8 mouse cellular contexts compared by ENCODE assay signal in the genomic region with DNA sequence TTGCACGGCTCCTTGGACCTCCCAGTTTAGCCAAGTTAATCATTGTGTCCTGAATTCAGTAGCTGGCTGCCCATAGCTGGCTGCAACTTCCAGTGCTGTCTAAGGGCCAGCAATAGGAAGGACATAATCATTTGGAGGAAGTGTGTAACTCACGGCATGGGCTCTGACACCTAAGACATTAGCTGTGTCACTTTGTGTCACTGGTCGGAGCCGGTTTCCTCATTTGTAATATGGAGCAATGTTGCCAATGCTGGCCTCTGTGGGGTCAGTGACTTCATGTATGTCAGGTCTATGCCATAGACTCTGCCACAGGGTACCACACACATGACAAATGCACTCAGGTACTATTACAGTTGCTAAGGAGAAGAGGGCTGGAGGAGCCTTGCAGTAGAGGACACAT. TPM values are rescaled to one million over a fixed set of nuclear protein-coding genes. Genes with fewer than 3 reads are reported as not detected.
A peak's percentile ranks its signal among the peaks of the same experiment; 100 is the strongest.
DNase-seq lines count a peak whose midpoint lies in the region; ATAC-seq and TF ChIP-seq lines count a peak whose summit lies in the region.

No protein-coding gene starts in this region.

- H3K4me2 ChIP-seq in heart, postnatal 0 days (ENCODE audit: low read depth, low read length): peak overlapping the region; percentile 71
- peak overlapping the region; percentile 78 for H3K4me2 ChIP-seq in hindbrain, embryonic 16.5 days (ENCODE audit: low read length)
- peak overlapping the region; percentile 98 for H3K4me2 ChIP-seq in midbrain, embryonic 14.5 days (ENCODE audit: low read length)

- TF ChIP-seq CTCF in heart, postnatal 0 days (IDR thresholded peaks at IDR 0.05; ENCODE audit: low read depth): no peak
- TF ChIP-seq CTCF in bone marrow macrophage, adult 2 months (IDR thresholded peaks at IDR 0.05; ENCODE audit: low read depth, low read length): no peak

- ATAC-seq in heart, postnatal 0 days (ENCODE audit: insufficient read depth, low read depth): no peak
- no peak for ATAC-seq in hindbrain, embryonic 16.5 days
- ATAC-seq in midbrain, embryonic 14.5 days (ENCODE audit: low FRiP score, low TSS enrichment): no peak

- no peak overlapping the region; the same call in 1 of the 2 replicates for H3K9ac ChIP-seq in heart, postnatal 0 days (replicated peaks; ENCODE audit: low read depth, low read length)
- H3K9ac ChIP-seq in hindbrain, embryonic 16.5 days (ENCODE audit: low read depth, low read length): no peak overlapping the region; the same call in 1 of the 2 replicates
- 0 out of 2 replicates have a peak overlapping the region, but pooled peaks have one; percentile 81 for H3K9ac ChIP-seq in midbrain, embryonic 14.5 days (replicated peaks; ENCODE audit: low read length)

- no peak for DNase-seq in heart, postnatal 0 days (ENCODE audit: low spot score)
- no peak for DNase-seq in heart, adult 11 months
- DNase-seq in midbrain, embryonic 14.5 days: no peak
- DNase-seq in left cerebral cortex, adult 9 months (ENCODE audit: low spot score in 2 of 2): no peak
- DNase-seq in ovary, postnatal 10 days (ENCODE audit: low spot score): no peak
- DNase-seq in spleen, postnatal 10 days (ENCODE audit: low spot score in 2 of 2): no peak

- 78% methylated on average over 4 of the region's 4 CpGs for WGBS in heart, postnatal 0 days
- WGBS in hindbrain, embryonic 16.5 days: 96% methylated on average over 4 of the region's 4 CpGs
- WGBS in midbrain, embryonic 14.5 days: 95% methylated on average over 4 of the region's 4 CpGs

- H3K36me3 ChIP-seq in heart, postnatal 0 days (replicated peaks; ENCODE audit: control insufficient read depth, insufficient read depth, low read length): peaks cover 41% of the 10 kb centered on the region
- H3K36me3 ChIP-seq in hindbrain, embryonic 16.5 days (ENCODE audit: control insufficient read depth, insufficient read depth, low read length): peaks cover 12% of the 10 kb centered on the region
- peaks cover 51% of the 10 kb centered on the region for H3K36me3 ChIP-seq in midbrain, embryonic 14.5 days (ENCODE audit: control insufficient read depth, insufficient read depth, low read length)

- no peak overlapping the region for H3K27ac ChIP-seq in heart, postnatal 0 days (ENCODE audit: low read depth)
- H3K27ac ChIP-seq in bone marrow macrophage, adult 2 months (ENCODE audit: insufficient read depth, low read depth, low read length): no peak overlapping the region
- H3K27ac ChIP-seq in hindbrain, embryonic 16.5 days (ENCODE audit: low read depth, low read length): no peak overlapping the region
- H3K27ac ChIP-seq in midbrain, embryonic 14.5 days (replicated peaks; ENCODE audit: low read depth, low read length): no peak overlapping the region

- H3K4me3 ChIP-seq in heart, postnatal 0 days (ENCODE audit: low read depth, low read length): no peak overlapping the region
- peak overlapping the region; percentile 99 for H3K4me3 ChIP-seq in bone marrow macrophage, adult 2 months (ENCODE audit: insufficient read depth, low read length)
- H3K4me3 ChIP-seq in hindbrain, embryonic 16.5 days (ENCODE audit: low read length): peak overlapping the region; percentile 76
- H3K4me3 ChIP-seq in midbrain, embryonic 14.5 days (replicated peaks; ENCODE audit: low read depth, low read length): no peak overlapping the region

- no peak for TF ChIP-seq EP300 in heart, postnatal 0 days (IDR thresholded peaks at IDR 0.05; ENCODE audit: low read depth)

- peaks cover 19% of the 10 kb centered on the region for H3K4me1 ChIP-seq in heart, postnatal 0 days (ENCODE audit: control insufficient read depth, insufficient read depth)
- H3K4me1 ChIP-seq in bone marrow macrophage, adult 2 months (ENCODE audit: control insufficient read depth, insufficient read depth, low read length): peaks cover 23% of the 10 kb centered on the region
- H3K4me1 ChIP-seq in hindbrain, embryonic 16.5 days (ENCODE audit: control insufficient read depth, insufficient read depth, low read depth, low read length): peaks cover 14% of the 10 kb centered on the region
- H3K4me1 ChIP-seq in midbrain, embryonic 14.5 days (ENCODE audit: control insufficient read depth, insufficient read depth, low read length): peaks cover 17% of the 10 kb centered on the region

- no peaks in the 10 kb centered on the region for H3K9me3 ChIP-seq in heart, postnatal 0 days (replicated peaks; ENCODE audit: control insufficient read depth, low read length)
- H3K9me3 ChIP-seq in hindbrain, embryonic 16.5 days (ENCODE audit: control insufficient read depth, low read length): no peaks in the 10 kb centered on the region
- H3K9me3 ChIP-seq in midbrain, embryonic 14.5 days (ENCODE audit: control insufficient read depth, low read length): no peaks in the 10 kb centered on the region

- no peaks in the 10 kb centered on the region for H3K27me3 ChIP-seq in heart, postnatal 0 days (ENCODE audit: control insufficient read depth, insufficient read depth, low read length)
- no peaks in the 10 kb centered on the region for H3K27me3 ChIP-seq in hindbrain, embryonic 16.5 days (replicated peaks; ENCODE audit: control insufficient read depth, insufficient read depth, low read length)
- H3K27me3 ChIP-seq in midbrain, embryonic 14.5 days (ENCODE audit: control insufficient read depth, insufficient read depth, low read length): no peaks in the 10 kb centered on the region

- no peak for TF ChIP-seq POLR2A in bone marrow macrophage, adult 2 months (IDR thresholded peaks at IDR 0.05; ENCODE audit: borderline replicate concordance, low read depth, low read length)

RNA-seq across cellular contexts. Expression of a gene that starts 1.1 kb away (rescaled TPM):
- total RNA-seq in heart, postnatal 0 days (2014; rRNA removed; ENCODE audit: low replicate concordance): 242 and 255 TPM in 2 replicates
- 76.9 and 80.1 TPM in 2 replicates for polyA plus RNA-seq in heart, postnatal 0 days (2015; fragmentation: Nextera tagmentation; extraction: Ambion mirVana)
- 17.4 and 23.3 TPM in 2 replicates for polyA plus RNA-seq in bone marrow macrophage, adult 2 months (2012; ENCODE audit: insufficient read depth, insufficient read length, missing spikeins)
- polyA plus RNA-seq in hindbrain, embryonic 16.5 days (2015; fragmentation: Nextera tagmentation; extraction: Ambion mirVana): 78.7 and 85.4 TPM in 2 replicates
- 105 and 110 TPM in 2 replicates for polyA plus RNA-seq in midbrain, embryonic 14.5 days (2014; fragmentation: Nextera tagmentation; extraction: Ambion mirVana)

RNA-seq across cellular contexts. Expression of a gene that starts 1.1 kb away (rescaled TPM):
- total RNA-seq in heart, postnatal 0 days (2014; rRNA removed; ENCODE audit: low replicate concordance): 5.9 and 12.0 TPM in 2 replicates
- 5.4 and 5.6 TPM in 2 replicates for polyA plus RNA-seq in heart, postnatal 0 days (2015; fragmentation: Nextera tagmentation; extraction: Ambion mirVana)
- polyA plus RNA-seq in bone marrow macrophage, adult 2 months (2012; ENCODE audit: insufficient read depth, insufficient read length, missing spikeins): 12.0 and 13.2 TPM in 2 replicates
- polyA plus RNA-seq in hindbrain, embryonic 16.5 days (2015; fragmentation: Nextera tagmentation; extraction: Ambion mirVana): 24.5 and 28.3 TPM in 2 replicates
- polyA plus RNA-seq in midbrain, embryonic 14.5 days (2014; fragmentation: Nextera tagmentation; extraction: Ambion mirVana): 19.8 and 20.2 TPM in 2 replicates

RNA-seq across cellular contexts. Expression of a gene that starts 21.6 kb away (rescaled TPM):
- 42.1 and 46.2 TPM in 2 replicates for total RNA-seq in heart, postnatal 0 days (2014; rRNA removed; ENCODE audit: low replicate concordance)
- 24.7 and 27.9 TPM in 2 replicates for polyA plus RNA-seq in heart, postnatal 0 days (2015; fragmentation: Nextera tagmentation; extraction: Ambion mirVana)
- polyA plus RNA-seq in bone marrow macrophage, adult 2 months (2012; ENCODE audit: insufficient read depth, insufficient read length, missing spikeins): 20.7 and 23.4 TPM in 2 replicates
- 23.2 and 26.0 TPM in 2 replicates for polyA plus RNA-seq in hindbrain, embryonic 16.5 days (2015; fragmentation: Nextera tagmentation; extraction: Ambion mirVana)
- 16.0 and 18.2 TPM in 2 replicates for polyA plus RNA-seq in midbrain, embryonic 14.5 days (2014; fragmentation: Nextera tagmentation; extraction: Ambion mirVana)

Comparison
In these comparisons a context has a peak if more than half of its experiments do, and no peak if none do; other contexts are left out.
1. H3K4me3 ChIP-seq: peak in bone marrow macrophage, adult 2 months (single experiment) and hindbrain, embryonic 16.5 days (single experiment); none in heart, postnatal 0 days (single experiment) and midbrain, embryonic 14.5 days (single experiment).
2. Peak in every context shown above with its lines, with median percentiles within 50 percentile points of each other: H3K4me2 ChIP-seq.